ENCODE assay signal across 9 mouse cellular contexts in genomic region chr4:134246719-134247258, GRCm38 (mm10). TPM values are rescaled to one million over a fixed set of nuclear protein-coding genes. Genes with fewer than 3 reads are reported as not detected.
A peak's percentile ranks its signal among the peaks of the same experiment; 100 is the strongest.
DNase-seq lines count a peak whose midpoint lies in the region; ATAC-seq and TF ChIP-seq lines count a peak whose summit lies in the region.
"Had no signal": no experiment of that assay in that cellular context is flagged by ENCODE, and none has a peak within 500 bp of the region (broad histone marks: within the 10 kb centered on the region; RNA-seq: fewer than 3 reads in every experiment).

TSS of gene Gm30191 (plus strand) at chr4:134246935.

- no peak for TF ChIP-seq CTCF in gastrocnemius, adult 2 months (IDR thresholded peaks at IDR 0.05)
- TF ChIP-seq CTCF in testis, adult 2 months (IDR thresholded peaks at IDR 0.05; ENCODE audit: control insufficient read depth, insufficient read depth, insufficient replicate concordance, low read depth, low read length) = no peak

- H3K4me1 ChIP-seq in testis, adult 2 months (ENCODE audit: control insufficient read depth, insufficient read depth, low read length) = peaks cover 42% of the 10 kb centered on the region
- H3K4me1 ChIP-seq in limb, embryonic 14.5 days (ENCODE audit: control insufficient read depth, insufficient read depth, low read length) = peaks cover 28% of the 10 kb centered on the region

- H3K4me3 ChIP-seq in gastrocnemius, adult 2 months = peak within 1 kb of the TSS; percentile 89
- peak within 1 kb of the TSS; percentile 99 for H3K4me3 ChIP-seq in testis, adult 2 months (ENCODE audit: control insufficient read depth, low read depth, low read length)
- peak within 1 kb of the TSS; percentile 76 for H3K4me3 ChIP-seq in limb, embryonic 14.5 days (replicated peaks; ENCODE audit: low read length)

- no peak for ATAC-seq in limb, embryonic 14.5 days (ENCODE audit: low FRiP score, low read depth)

- H3K36me3 ChIP-seq in testis, adult 2 months (ENCODE audit: control insufficient read depth, insufficient read depth, low read length) = no peaks in the 10 kb centered on the region
- H3K36me3 ChIP-seq in limb, embryonic 14.5 days (ENCODE audit: control insufficient read depth, insufficient read depth, low read length) = no peaks in the 10 kb centered on the region

- peak within 1 kb of the TSS; percentile 78 for H3K9ac ChIP-seq in limb, embryonic 14.5 days (ENCODE audit: low read depth, low read length, severe bottlenecking)

- WGBS in limb, embryonic 14.5 days = 70% methylated on average over 7 of the region's 7 CpGs

- DNase-seq in gastrocnemius, adult 2 months = peak; percentile 46
- DNase-seq in gastrocnemius, postnatal 36 days = no peak
- DNase-seq in testis, postnatal 14 days (ENCODE audit: low spot score) = no peak
- DNase-seq in limb, embryonic 14.5 days (ENCODE audit: low spot score) = no peak
- peak; percentile 68 for DNase-seq in testis, postnatal 10 days (ENCODE audit: low spot score)
- no peak for DNase-seq in thymus, postnatal 25 days
- DNase-seq in Muller cell, postnatal 12 days (ENCODE audit: inconsistent ontology term) = no peak

- no peak for TF ChIP-seq POLR2A in testis, adult 2 months (IDR thresholded peaks at IDR 0.05; ENCODE audit: control insufficient read depth, low read depth, low read length)
- TF ChIP-seq POLR2A in limb, embryonic 14.5 days (IDR thresholded peaks at IDR 0.05; ENCODE audit: borderline replicate concordance, extremely low read depth, insufficient read depth, insufficient read length) = no peak

- peak within 1 kb of the TSS; percentile 90; the same call in 1 of the 2 replicates for H3K27ac ChIP-seq in gastrocnemius, adult 2 months
- H3K27ac ChIP-seq in testis, adult 2 months (ENCODE audit: control insufficient read depth, insufficient read depth, low read depth, low read length) = peak within 1 kb of the TSS; percentile 76
- H3K27ac ChIP-seq in limb, embryonic 14.5 days (replicated peaks; ENCODE audit: low read depth, low read length) = no peak within 1 kb of the TSS
- H3K27ac ChIP-seq: macrophage had no signal

- intact Hi-C loops in gastrocnemius, adult 2 months (cut with DNase I) = loop anchor here (5.0 kb wide), 1 partner anchor 606 kb away; the partner anchor contains the start of gene Maco1
- intact Hi-C loops in gastrocnemius, postnatal 36 days (cut with DNase I) = loop anchor here (5.0 kb wide), 2 partner anchors 59 to 126 kb away; partner anchors contain the start of gene Cep85

- peak within 1 kb of the TSS; percentile 94 for H3K4me2 ChIP-seq in limb, embryonic 14.5 days (replicated peaks; ENCODE audit: low read depth, low read length, severe bottlenecking)

- no peaks in the 10 kb centered on the region for H3K9me3 ChIP-seq in limb, embryonic 14.5 days (ENCODE audit: control insufficient read depth, low read length)

- no peaks in the 10 kb centered on the region for H3K27me3 ChIP-seq in testis, adult 2 months (ENCODE audit: control insufficient read depth, insufficient read depth, low read length)
- H3K27me3 ChIP-seq in limb, embryonic 14.5 days (ENCODE audit: control insufficient read depth, insufficient read depth, low read length) = peaks cover 32% of the 10 kb centered on the region

RNA-seq across cellular contexts. Expression of gene Gm30191, which starts in this region (rescaled TPM):
- not detected for total RNA-seq in gastrocnemius, adult 2 months (2021)
- not detected for total RNA-seq in gastrocnemius, postnatal 36 days (2021)
- polyA plus RNA-seq in testis, adult 2 months (2012; rRNA removed) = 0.25 TPM in 1 of 2 replicates, not detected in the other
- not detected in 2 replicates for polyA plus RNA-seq in limb, embryonic 14.5 days (2012; rRNA removed)
- polyA plus RNA-seq in limb, embryonic 14.5 days (2014; fragmentation: Nextera tagmentation; extraction: Ambion mirVana) = not detected in 2 replicates
- polyA plus RNA-seq: macrophage had no signal

Comparison
In these comparisons a context has a peak if more than half of its experiments do, and no peak if none do; other contexts are left out.
1. Peak in DNase-seq, H3K4me3 ChIP-seq and H3K27ac ChIP-seq in gastrocnemius, adult 2 months; RNA of the gene not detected or under 1 TPM.